Mouse (Mus musculus) skeletal muscle tissue, adult 2 months (tissue): ENCODE results near the gene Slc16a10.
"Not testable (repeated sequence)": the region's sequence is repeated elsewhere in the genome, so short reads cannot be mapped to it uniquely, and the experiment has no call there.

Source experiments
- DNase-seq: peaks from one replicate; pipeline ENCODE4 v3.0.0-alpha.2; 2012; ENCODE audit warnings: low read depth, low spot score

Slc16a10 gene

DNA sequence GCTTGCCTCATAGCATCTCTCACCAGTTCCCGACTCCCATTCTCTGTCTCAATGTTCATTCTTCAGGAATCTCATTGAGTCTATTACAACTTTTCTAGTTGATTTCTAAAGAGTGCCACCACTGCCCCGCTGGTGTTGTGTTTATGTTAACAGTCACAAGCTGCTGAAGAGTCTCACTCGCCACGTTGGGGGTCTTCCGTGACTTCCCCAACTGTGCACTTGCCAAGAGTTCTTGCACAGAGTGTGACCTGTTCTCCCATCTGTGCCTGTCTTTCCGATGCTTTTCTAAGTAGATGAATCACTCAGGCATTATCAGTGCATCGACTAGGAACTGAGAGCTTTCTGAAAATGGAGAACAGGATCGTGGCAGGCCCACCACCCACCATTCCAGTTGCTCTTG is 114.0 kb downstream of the Slc16a10 start:
- DNase-seq: no peak

DNA sequence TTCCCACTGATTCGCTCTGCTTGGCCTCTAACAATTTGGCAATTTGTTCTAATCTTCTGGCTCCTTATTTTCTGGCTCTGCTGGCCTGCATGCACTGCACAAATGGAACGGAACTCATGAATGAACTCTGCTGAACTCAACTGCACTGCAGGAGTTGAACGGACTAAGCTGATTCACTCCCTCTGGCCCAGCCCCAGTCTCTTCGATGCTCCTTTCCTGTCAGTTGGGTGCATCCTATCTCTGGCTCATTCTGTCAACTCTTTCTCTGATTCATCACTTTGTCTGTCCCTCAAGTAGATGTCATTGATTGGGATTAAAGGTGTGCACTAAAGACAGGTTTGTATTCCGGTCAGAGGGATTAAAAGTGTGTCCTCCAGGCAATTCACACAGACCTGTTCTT is 115.5 kb downstream of the Slc16a10 start:
- no peak for DNase-seq

GRCm38 (mm10) chr10:40025560-40025959 is 116.5 kb downstream of the Slc16a10 start:
- no peak for DNase-seq

GRCm38 (mm10) chr10:40024554-40025428 is 117.3 kb downstream of the Slc16a10 start, which contains the start of gene Mfsd4b1:
Gene Mfsd4b1, minus strand, starts transcription at chr10:40025268.
- peak; percentile 90 for DNase-seq

DNA sequence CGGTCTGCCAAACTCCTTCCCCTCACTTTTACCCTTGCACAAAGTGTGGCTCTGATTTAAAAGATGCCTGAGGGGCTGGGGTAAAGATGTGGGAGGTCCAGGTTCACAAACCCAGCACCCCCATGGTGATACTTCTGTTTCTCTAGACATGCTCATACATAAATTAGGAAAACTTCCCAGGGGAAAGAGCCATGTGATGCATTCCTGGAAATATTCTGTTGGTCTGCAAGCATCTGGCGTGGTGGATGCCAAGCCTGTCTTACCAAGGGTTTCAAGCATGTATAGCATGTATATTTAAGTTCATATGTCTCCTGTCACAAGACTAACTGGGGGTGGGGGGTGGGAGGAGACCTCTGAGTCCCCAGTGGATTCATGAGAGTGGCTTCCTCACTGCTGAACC is 121.7 kb downstream of the Slc16a10 start:
- no peak for DNase-seq

DNA sequence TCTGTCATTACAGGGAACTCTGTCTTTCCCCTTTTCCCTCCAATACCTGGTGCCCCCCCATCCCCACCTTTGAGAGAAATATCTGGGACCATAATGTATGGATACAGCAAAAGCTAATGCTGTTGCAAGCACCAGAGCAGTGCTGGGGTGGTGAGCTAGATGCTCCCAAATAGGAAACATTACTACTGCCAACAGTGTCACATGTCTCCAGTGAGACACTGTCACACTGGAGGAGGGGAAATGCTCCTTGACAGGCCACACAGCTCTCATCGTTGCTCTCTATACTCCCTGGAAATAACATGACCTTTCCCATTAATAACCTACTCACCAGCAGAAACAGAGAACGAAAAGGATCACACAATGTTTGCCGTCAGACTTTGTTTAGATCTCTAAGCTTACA is 122.6 kb downstream of the Slc16a10 start:
- DNase-seq: peak; percentile 85

DNA sequence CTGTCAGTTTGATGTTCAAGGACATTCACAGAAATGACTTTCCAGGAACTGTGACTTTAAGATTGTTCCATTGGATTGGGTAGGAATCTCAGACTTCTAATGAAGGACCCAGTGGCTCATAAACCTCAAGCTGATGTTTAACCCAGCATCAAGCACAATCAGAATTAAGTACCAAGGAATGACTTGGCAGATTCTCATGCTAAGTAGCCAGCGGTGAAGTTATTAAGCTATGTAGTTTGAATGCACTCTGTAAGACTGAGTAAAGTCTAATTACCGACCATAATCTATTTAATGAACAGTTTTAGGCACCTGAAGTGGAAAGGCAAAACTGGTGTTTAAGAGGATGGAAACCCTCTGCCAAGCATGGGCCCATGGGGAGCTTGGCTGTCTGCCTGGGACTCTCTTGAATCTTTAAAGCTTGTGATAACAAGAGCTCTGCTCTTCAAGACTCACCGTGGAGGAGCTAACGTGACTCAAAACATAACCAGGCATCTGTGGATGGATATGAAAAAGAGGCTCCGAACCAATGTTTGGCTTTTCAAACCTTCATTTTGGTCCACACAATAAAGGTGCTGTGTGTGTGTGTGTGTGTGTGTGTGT is 123.7 kb downstream of the Slc16a10 start:
- DNase-seq: no peak

- no peak for DNase-seq
Measured at GRCm38 (mm10) chr10:40009591-40009990, 132.5 kb downstream of the Slc16a10 start.

DNA sequence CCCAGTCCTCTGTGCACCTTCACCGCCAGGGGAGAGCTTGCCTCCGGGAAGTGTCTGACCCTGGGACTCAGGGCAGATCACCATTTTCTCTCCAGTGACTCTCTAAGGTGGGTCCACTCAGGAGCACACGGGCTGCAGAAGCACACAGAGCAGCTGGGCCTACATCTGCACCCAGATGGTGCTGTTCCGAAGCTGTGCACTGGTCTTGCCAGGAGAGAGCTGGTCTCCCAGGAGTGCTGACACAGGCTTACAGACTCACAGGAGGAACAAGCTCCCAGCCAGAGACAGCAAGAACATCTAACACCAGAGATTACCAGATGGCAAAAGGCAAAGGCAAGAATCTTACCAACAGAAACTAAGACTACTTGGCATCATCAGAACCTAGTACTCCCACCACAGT is 133.2 kb downstream of the Slc16a10 start:
- not testable (repeated sequence) for DNase-seq

DNA sequence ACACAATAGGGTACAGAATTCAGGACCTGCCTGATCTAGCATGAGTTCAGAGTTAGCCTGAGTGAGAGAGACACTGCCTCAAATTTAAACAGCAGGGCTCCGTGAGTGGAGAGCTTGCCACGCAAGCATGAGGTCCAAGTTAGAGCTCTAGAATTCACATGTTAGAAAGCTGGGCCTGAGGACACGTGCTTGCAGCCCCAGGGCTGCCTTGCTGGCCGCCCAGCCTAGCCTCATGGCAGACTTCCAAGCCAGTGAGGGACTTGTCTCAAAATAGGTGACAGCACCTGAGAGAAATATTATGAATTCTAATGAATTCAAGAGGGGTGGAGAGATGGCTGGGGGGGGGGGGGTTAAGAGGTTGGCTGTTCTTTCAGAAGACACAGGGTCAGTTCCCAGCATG is 134.1 kb downstream of the Slc16a10 start:
- no peak for DNase-seq

GRCm38 (mm10) chr10:40006963-40007362 is 135.1 kb downstream of the Slc16a10 start:
- DNase-seq: no peak

GRCm38 (mm10) chr10:40000746-40001145 is 141.3 kb downstream of the Slc16a10 start:
- no peak for DNase-seq

DNA sequence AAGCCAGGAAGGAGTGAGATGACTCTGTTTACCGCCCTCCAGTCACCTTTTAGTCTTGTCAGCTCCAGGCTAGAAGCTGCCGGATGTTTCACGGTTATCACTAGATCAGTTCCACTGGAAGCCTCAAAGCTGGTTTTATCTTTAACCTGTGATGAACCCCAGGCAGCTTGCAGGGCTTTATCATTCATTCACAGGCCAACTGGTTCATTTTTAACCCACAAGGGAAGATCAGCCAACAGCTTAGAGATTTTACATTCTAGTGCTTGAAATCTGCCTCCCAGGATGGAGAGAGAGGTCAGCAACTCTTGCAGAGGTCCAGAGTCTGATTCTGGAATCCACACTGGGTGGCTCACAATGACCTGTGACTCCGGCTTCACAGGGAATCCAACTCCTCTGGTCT is 150.9 kb downstream of the Slc16a10 start:
- no peak for DNase-seq

- no peak for DNase-seq
Measured at GRCm38 (mm10) chr10:39986466-39986865, 155.6 kb downstream of the Slc16a10 start, which contains the start of gene Mfsd4b5. Gene Mfsd4b5, minus strand, starts transcription at chr10:39986646.
